Mouse (Mus musculus) heart, adult 18-20 months (tissue): ENCODE results near the gene Lst1. TPM values are rescaled to one million over a fixed set of nuclear protein-coding genes. Genes with fewer than 3 reads are reported as not detected.
"Not testable (repeated sequence)": the region's sequence is repeated elsewhere in the genome, so short reads cannot be mapped to it uniquely, and the experiment has no call there.

Source experiments
- DNase-seq, 2 experiments: peaks; one replicate each; pipeline ENCODE4 v3.0.0; 2021 to 2022; ENCODE audit warnings: mixed read lengths in 1 of 2
- long read RNA-seq, 2 experiments: library from polyadenylated mRNA; stranded (forward); transcript quantifications; one replicate each; pipeline ENCODE4 v2.0.0; 2021
- total RNA-seq, 2 experiments: library from RNA; stranded (reverse); gene quantifications; 2 replicates each; pipeline ENCODE4 v1.2.3; 2021

Gene Lst1
- total RNA-seq: 1 to 10 TPM; 2.0 to 3.3 TPM
- long read RNA-seq, experiment 1, partial matches to known transcripts: 0 of 1 reads
- long read RNA-seq, experiment 1, other reads (novel, unspliced or antisense): 0 of 1 reads
- long read RNA-seq, experiment 2, partial matches to known transcripts: 0 of 1 reads
- long read RNA-seq, experiment 2, other reads (novel, unspliced or antisense): 0 of 1 reads

DNA sequence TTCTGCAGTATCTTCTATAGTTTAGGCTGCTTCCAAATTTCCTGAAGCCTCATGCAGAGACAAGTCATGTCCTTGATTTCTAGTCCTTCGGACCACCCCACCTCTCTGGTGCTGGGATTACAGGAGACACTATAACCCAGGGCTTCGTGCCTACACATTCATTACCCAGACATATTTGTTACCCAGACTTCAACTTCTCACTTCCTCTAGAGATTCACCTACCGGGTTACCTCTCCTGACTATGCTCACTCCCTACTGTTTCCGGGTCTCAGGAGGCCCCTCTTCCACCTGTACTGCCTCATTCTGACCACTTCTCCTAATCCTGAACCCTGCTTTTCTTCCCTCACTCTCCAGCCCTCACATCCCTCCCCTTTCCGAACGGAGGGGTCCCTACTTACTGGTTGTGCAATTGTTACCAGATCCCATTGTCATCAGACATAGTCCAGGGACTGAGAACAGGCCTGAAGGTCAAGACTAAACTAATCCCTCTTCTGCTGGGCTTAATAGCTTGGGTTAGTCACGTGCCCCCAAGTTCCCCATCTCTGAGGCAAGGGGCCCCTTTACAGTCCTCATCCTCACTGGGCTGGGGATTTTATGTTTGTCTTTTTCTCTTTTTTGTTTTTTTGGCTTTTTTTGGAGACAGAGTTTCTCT lies at the start of gene Lst1:
TSS of gene Lst1 (minus strand) at position 481 of the 652 bp plus-strand sequence.
- DNase-seq: no peak

DNA sequence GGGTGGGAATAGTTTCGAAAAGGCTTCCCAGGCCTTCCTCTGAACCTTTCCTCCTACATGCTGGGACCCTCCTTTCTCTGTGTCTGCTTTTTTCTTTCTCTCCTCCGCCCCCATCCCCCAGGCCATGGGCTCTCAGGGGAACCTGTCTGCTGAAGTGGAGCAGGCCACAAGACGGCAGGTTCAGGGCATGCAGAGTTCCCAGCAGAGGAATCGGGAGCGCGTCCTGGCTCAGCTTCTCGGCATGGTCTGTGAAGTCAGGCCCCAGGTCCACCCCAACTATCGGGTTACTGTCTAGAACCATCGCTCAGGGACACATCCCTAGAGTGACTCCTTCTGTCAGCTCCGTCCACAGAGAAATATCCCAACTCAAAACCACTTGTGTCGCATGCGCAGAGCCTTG lies 49.3 kb upstream of the Lst1 start:
- DNase-seq: peak in 1 of 2 experiments; percentile 4

DNA sequence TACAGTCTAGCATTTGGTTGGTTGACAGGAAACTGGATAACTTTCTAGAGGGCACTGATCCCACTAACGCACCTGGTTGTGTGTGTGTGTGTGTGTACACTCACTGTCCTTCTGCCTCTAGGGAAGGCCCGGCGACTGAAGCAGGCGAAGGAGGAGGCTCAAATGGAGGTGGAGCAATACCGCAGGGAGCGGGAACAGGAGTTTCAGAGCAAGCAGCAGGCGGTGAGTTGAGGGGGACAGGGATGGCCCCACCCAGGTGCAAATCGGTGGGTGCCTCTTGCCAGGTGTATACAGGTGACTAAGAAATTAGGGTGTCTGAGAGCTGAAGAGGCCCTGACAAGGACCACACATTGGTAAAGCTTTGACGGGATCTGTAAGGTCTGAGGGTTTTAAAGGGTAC lies 48.8 kb upstream of the Lst1 start:
- DNase-seq: peak in 1 of 2 experiments; percentile 3

DNA sequence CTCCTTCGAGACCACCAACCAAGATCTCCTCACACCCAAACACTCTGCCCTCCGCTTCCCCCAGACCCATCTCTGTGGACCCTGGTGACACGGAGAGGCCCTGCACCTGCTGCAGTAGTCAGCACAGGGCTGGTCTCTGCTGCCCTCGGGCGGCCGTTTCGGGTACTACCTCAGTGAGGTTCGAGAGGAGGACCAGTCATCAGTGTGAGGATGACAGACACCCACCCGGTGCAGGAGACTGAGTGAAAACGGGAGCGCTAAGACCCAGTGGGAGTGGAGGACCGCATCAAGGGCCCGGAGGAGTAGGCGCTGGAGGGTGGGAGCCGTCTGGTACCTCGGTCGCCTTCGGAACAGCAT lies 48.1 kb upstream of the Lst1 start:
- peak; percentile 95 to 99 for DNase-seq

DNA sequence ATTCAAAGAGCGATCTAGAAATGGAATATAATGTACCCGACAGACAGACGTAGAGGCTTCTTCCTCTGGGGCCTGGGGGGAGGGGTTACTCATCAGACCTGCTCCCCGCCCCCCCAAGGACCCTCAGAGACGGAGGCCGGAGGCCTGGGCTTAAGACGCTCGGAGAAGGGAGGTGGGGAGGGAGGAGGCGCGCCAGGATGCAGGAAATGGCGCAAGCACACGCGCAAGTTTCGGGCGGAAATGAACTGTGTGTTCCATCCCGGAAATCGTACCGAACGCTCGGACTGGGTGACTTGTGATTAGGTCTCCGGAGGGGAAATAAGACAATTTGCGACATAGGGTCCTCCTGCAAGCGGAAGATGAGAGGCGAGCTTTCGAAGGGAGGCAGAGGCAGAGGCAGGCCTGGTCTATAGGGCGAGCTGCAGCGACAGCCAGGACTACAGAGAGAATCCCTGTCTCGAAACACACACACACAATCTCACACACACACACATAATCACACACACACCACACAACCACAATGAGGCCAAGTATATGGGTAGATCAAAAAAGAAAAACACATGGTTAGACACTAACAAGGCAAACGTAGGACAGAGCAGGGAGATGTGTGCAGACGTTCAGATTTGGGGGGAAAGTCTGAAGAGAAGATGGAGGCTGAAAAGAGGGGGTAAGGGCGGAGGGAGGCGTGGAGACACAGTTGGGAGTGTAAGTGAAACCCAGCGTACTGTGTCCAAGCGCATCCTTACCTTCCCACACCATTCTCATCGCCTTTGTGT lies 47.6 kb upstream of the Lst1 start, which contains the start of gene Nfkbil1:
TSS of gene Nfkbil1 (minus strand) at position 179 of the 776 bp plus-strand sequence.
- DNase-seq: peak; percentile 93 to 96

DNA sequence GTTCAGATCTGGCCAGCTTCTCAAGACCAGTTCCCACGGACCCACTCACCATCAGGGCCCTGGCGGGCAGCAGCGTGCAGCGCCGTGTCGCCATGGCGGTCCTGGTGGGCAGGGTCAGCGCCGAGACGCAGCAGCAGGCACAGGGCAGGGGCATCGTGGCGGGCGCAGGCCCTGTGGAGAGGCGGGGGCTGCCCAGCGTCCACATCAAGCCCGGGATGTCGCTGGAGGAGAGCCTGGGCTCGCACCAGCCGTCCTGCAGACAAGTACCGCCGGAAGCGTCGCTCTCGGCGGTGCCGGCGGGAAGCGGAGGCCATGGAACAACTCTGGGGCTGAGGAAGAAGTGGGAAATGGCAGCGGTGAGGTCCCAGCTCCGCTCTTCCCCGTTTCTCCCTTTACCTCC lies 46.7 kb upstream of the Lst1 start:
- peak in 1 of 2 experiments; percentile 63 for DNase-seq

DNA sequence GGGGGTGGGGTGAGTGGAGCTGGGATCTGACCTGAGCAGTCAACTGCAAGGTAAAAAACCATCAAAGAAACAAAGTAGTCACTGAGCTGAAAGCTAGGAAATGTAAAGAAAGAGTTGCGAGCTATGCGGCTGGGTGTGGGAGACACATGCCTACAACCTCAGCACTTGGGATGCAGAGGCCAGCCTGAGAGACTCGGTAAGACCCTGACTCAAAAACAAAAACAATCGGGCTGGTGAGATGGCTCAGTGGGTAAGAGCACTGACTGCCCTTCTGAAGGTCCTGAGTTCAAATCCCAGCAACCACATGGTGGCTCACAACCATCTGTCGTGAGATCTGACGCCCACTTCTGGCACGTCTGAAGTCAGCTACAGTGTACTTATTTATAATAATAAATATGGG lies 45.9 kb upstream of the Lst1 start:
- not testable (repeated sequence) for DNase-seq

DNA sequence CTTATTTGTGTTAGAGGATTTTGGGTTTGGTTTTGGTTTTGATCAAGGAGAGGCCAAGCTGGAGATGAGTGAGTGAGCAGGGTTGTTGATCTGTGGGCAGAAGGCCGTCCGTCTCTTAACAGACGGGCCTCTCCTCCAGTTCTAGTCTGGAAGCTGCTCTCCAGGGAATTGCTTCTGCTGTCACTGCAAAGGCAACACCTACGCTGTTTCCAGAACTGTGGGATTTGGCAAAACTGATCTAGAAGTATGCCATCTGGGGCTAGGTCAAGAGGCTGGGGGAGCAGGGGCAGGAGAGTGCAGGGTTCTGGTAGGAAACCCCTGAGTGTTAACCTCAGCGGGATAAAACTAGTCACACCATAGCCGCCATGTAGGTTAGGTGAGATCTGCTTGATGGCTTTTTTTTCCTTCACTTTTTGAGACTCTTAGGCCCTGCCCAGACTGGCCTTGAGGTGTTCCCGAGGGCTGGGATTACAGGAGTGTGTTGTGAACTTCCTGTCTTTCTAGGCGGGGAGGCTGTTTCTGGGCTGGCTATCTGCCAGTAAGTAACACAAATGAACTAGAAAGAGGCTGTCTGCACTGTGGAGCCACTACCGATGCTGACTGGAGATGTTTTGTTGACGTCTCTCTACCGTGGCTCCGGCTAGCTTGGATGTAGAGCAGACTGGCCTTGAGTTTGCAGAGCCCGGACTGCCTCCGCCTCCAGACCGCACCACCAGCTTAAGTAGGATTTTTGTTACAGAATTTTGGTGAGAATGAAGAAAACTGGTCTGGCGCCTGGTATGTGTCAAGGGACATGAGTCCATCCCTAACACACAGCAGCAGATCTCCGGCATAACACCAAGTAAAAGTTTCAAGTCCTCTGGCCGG lies 45.1 kb upstream of the Lst1 start, which contains the start of gene Atp6v1g2:
TSS of gene Atp6v1g2 (plus strand) at position 547 of the 867 bp plus-strand sequence.
- peak in 1 of 2 experiments; percentile 59 for DNase-seq

DNA sequence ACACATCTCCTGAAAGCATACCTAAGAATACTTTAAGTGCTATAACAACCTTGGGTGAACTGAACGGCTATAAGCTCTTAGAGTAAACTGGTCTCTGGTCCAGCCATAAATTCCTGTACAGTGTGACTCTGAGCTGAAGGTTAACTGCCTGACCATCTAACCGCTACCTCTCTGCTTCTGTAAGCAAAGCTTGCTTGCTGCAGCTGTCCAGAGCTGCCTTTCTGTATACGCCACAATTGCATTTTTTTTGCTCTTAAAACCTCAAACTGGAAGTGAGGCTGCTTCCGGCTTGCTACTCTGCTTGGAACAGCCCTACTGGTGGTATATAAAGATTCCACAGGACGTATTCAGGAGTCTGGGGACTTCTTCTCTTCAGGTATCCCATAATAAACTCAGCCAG lies 44.4 kb upstream of the Lst1 start:
- no peak for DNase-seq

DNA sequence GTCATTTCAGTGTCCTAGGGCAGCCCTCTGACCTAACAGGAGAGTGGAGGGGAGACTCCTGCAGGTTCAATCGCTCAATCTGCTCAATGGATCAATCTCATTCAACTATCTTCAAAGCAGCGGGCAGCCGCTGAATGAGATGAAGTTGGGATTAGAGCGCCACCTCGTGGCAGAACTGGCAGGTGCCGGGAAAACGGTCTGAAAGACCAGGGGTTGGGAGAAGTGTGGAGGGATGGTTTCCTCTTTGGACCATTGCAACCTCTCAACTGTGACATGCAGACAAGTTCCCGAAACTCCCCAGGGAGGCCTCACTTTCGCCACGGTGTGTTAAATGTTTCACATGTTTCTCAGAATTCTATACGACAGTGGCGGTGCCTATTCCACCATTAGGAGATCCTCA lies 43.8 kb upstream of the Lst1 start:
- DNase-seq: peak; percentile 83 to 95

DNA sequence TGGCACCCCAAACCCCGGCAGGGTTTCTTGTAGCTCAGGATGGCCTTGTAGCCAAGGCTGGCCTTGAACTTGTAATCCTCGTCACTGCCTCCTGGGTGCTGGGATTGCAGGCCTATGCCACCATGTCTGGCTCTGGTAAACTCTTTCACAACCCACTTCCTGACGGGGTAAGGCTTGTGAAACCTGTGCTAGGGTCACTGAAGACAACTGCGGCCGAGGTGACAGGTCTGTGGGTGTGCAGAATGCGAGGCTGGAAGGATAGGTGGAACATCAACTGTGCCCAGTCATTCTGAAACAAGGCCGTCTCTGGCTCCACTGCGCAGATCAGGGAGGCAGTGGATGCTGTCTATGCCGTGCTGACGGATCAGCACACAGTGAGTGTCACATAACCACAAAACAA lies 42.8 kb upstream of the Lst1 start:
- no peak for DNase-seq

DNA sequence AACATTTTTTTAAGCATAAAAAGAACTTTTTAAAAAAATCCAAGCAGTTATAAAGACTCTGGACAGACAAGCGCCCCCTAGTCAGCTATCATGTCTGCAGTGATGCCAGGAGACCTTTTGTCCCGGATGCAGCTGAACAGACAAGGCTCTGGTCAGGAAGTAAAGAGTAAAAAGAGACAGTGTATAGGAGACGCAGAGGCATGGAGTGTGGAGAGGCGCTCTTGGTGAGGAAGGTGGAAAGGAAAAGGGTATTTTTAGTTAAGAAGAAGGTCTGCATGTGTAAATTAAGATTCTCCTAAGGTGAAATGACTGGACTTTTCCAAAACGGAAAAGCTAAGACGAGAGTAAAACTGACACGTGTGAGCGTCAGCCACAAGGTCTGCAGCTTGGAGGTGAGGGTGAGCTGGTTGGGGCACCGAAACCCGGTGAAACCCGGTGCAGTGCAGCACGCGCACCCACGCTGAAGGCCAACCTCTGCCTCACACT lies 38.4 kb upstream of the Lst1 start:
- DNase-seq: no peak

DNA sequence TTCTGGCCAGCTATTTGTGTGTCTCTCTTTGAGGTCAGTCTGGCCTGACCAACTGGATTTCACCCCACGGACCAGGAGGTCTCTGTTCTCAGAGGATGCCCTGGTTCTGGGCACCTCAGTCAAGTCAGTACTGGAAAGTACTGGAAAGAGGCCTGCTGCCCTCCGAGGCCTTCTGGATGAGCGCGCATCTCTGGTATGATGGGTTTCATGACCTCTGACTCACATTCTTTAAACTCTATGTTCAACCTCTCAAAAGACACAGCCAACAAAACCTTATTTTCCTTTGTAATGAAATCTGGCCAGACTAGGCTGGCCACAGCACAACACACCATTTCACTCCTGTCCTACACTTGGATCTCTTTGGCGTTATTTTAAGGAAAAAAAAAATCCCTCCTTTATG lies 37.2 kb upstream of the Lst1 start:
- DNase-seq: no peak

DNA sequence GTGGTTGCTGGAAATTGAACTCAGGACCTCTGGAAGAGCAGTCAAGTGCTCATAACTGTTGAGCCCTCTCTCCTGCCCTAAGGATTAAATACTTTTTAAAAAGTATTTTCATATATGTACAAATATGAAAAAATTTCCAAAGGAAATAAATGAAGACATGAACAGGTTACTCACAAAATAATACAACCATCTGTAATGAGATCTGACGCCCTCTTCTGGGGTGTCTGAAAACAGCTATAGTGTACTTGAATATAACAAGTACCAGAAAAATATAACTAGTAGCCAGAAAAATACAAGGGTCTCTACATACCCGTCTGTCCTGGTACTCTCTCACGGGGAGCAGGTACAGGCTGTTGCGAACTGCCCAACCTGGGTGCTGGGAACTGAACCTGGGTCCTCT lies 36.4 kb upstream of the Lst1 start:
- DNase-seq: no peak

DNA sequence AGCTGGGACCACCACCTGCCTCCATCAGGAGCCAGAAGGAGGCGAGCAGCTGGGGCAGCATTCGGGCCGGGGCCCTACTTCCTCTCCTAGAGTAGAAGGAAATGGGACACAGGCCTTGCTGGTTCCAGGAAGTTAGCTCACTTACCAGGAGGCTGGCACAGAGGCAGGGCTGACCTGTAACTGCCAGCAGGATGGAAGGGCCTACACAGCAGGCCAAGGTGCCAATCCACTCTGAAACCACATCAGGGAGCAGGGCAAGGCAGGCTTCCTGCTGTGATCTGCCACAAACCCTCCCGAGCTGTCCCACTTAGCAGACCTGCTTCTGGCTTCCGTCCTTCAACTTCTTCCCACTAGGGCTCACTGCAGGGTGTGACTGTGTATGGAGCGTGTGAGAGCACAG lies 34.1 kb upstream of the Lst1 start:
- DNase-seq: peak in 1 of 2 experiments; percentile 45

DNA sequence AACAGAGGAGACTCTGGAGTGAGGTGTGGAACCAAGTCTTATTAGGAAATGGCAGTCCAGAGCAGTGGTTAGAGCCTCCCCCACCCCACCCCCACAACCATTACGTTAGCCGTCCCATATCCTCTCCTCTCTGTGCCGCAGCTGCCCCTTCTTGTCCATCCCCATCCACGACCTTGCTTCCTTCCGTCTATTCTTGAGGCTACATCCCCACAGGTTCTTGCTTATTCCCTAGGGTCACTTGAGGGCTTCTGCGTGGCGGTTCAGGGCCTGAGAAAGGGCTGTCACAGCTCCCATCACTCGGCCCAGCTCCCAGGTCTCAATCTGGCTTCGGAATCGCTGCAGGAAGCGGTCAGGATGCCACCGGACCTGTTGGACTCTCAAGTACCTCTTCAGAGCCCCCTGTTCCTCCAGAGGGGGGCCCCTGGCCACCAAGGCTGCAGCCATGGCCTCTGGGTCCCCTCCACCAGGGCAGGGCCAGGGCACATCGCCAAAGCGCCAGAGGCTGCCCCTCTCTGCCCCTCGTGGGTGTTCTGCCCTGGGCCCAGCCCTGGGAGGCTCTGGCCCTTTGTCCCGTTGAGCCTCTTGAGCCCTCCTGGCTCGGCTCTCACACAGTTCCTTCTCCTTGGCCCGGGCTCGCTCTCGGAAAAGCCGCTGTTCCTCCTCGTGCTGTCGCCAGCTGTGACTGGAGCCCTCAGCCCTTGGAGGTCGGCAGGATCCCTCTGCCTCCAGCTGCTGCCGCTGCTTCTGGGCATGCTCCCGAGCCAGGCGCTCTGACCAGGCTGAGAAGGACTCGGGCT lies 32.1 kb upstream of the Lst1 start, which contains the start of gene Gm16181:
TSS of gene Gm16181 (plus strand) at position 679 of the 797 bp plus-strand sequence.
- peak; percentile 67 to 82 for DNase-seq

DNA sequence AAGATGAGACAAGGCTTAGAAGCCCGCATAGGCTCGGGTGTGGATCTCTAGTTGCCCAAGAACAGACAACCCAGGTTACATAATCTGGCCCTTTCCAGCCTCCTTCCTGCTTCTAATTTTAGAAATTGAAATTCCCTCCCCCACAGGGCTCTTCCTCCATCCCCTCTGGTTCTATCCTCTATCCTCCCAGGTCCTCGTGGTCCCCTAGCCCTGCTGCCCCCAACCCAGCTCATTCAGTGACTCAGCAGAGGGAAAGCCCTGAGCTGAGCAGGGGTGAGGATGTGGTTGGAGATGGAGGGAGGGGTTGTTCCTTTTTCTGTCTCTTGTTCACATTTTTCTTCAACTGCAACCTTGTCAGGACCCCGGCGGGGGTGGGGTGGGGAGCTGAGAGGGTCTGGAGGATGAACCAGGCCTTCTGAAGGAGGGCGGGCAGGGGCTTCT lies 31.4 kb upstream of the Lst1 start:
- DNase-seq: peak in 1 of 2 experiments; percentile 46

DNA sequence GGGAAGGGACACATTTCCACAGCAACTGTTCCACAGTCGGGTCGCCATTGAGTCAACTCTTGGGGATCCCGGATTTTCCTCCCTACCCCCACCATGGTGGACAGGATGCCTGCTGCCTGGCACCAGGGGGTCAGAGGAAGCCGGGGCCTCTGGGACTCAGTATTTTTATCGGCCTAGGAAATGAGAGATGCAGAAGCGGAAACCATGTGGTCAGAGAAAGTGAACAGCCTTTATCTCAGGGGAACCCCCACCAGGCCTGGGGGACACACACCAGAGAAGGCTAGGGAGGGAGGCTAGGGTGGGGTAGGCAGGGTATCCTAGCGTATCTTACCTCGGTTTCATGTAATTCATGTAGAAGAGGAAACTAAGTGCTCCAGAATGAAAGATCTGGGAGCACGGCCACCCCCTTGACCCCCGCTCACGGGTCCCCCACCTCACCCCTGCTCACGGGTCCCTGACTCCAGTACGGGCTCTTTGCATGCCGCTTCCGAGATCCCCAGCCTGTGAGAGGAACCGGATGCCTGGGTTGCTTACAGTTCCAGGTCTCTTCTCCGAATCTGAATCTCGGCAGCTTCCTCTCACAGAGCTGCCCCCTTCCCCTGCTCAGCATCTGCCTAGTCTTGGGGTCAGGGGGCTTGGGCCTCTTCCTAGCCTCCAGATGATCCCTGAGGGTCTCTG lies 30.4 kb upstream of the Lst1 start:
- DNase-seq: peak; percentile 56 to 80

DNA sequence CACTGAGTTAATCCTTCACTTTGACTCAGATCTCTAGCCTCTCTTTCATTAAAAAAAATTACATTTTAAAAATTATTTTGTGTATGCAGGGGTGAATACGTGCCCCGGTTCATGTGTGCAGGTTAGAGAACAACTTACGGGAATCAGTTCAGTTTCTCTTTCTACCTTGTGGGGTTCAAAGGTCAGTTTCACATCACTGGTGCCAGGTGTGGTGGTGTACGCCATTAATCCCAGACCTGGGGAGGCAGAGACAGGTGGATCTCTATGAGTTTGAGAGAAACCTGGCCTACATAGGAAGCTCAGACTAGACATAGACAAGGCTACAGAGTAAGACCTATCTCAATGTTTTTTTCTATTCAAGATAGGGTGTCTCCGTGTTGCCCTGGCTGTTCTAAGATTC lies 24.8 kb upstream of the Lst1 start:
- no peak for DNase-seq

DNA sequence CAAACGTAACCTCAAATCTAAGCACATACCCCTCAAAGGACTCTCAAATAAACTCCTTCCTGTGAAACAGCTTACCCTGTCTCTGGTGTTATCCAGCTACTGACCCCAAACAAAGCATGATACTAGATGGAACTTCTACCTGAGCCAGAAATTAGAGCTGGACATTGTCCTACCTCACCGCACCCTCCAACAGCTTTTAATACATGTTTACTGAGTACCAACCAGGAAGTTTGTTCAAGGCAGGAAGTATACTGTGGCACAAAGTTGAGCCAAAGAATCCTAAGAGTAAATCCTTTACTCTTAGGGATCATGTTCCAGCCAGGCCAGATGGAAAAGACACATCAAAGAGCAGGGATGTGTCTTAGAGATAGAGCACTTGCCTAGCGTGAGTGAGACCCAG lies 22.4 kb upstream of the Lst1 start:
- no peak for DNase-seq
